Mouse (Mus musculus): Measurements from ENCODE around the gene Nrxn3.

Gene Nrxn3

DNA sequence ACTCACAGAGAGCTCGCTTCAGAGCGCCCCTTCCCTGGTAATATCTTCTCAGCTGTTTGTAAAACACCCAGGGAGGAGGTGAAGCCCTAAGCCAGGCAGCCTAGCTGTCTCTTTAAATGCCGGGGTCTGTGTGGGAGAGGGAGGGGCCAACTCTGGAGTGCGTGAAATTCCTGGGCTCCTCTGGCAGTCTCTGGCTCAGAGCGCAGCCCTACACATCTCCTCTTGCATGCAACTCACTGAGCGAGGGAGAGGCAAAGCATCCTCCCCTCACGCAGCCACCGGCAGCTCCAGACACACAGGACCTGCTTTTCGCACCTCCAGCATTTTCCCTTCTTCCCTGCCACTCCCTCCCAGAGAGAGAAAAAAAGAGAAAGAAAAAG is at the start of gene Nrxn3:
TSS of gene Nrxn3 (plus strand) at position 186 of the 380 bp plus-strand sequence.
- DNase-seq (ENCODE audit: low spot score): no peak

DNA sequence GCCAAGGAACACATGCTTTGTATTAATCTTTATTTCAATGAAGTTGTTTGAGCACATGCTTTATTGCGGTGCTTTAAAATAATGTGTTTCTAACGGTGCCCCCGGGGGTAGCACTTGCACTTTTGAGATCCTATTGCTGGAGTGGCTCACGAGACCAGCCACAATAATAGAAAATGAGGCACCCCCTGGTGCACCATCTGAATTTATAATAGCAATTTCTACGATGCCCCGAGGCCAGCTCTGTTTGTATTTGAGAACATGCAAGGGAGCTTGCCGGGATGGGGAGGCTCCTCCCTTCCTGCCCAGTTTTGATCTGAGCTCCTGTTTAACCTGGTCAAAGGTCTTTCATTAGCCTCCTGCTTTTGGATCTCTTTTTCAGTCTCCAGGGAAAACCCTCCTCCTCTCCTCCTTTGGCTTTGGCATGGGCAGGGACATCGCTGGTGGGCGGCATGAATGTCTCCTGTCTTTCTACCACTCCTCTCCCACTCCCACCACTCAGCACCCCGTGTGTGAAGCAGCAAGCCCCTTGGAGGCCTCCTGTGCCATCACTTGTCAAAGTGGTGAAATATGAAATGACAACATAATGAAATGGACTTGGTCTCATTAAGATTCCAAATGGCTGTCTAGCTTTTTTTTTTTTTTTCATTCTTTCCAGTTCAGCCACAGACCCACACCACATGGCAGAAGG is 18.4 kb upstream of the Nrxn3 start:
- DNase-seq (ENCODE audit: low spot score): no peak

- no peak for DNase-seq (ENCODE audit: low spot score)
These were observed 16.7 kb upstream of the Nrxn3 start for GRCm38 (mm10) chr12:88705959-88706358.

- no peak for DNase-seq (ENCODE audit: low spot score)
These were observed 14.9 kb upstream of the Nrxn3 start for GRCm38 (mm10) chr12:88707786-88708185.

GRCm38 (mm10) chr12:88709223-88709622 is 13.5 kb upstream of the Nrxn3 start:
- peak; percentile 21 for DNase-seq (ENCODE audit: low spot score)

GRCm38 (mm10) chr12:88713456-88713855 is 9.2 kb upstream of the Nrxn3 start:
- no peak for DNase-seq (ENCODE audit: low spot score)

GRCm38 (mm10) chr12:88722031-88722690 is 515 bp upstream of the Nrxn3 start:
- no peak for DNase-seq (ENCODE audit: low spot score)

- DNase-seq (ENCODE audit: low spot score): no peak
These were observed 3.6 kb downstream of the Nrxn3 start for GRCm38 (mm10) chr12:88726316-88726715.

DNA sequence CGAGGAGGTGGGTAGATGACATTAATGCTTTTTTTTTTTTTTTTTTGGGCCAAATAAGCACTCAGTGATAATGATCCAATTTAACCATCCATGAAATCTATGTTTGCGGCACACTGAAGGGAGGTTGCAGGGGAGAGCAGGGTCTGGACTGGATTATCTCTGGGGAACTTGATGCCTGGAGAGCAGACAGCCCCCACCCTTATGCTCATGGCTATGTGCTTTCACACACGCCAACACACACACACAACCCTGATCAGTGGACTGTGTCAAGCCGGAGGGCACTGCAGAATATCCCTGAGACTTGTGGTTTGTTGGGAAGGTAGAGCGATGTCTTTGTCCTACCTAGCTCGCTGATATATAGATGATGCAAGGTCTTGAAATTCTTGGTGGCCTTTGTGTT is 4.1 kb downstream of the Nrxn3 start:
- no peak for DNase-seq (ENCODE audit: low spot score)

DNA sequence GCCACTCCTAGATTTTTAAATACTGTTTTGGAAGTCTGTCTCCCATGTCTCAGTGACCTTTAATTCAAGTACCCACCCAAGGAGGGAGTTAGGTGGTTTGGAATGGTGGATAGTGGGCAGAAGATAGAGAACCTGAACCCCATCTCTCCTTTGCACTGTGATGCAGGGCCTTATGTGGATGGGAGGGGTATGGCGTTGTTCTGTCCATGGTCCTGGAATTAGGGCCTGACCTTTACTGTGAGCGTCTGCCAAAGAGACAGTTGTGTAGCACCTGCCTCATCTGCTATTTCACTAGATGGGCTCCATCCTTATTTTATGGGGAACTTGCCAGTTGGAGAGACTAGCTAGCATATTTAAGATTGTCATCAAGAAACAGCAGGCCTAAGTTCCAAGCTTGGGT is 8.0 kb downstream of the Nrxn3 start:
- no peak for DNase-seq (ENCODE audit: low spot score)

GRCm38 (mm10) chr12:88735045-88735444 is 12.4 kb downstream of the Nrxn3 start:
- DNase-seq (ENCODE audit: low spot score): no peak

- DNase-seq (ENCODE audit: low spot score): no peak
These were observed 14.4 kb downstream of the Nrxn3 start for GRCm38 (mm10) chr12:88737081-88737480.

GRCm38 (mm10) chr12:88738616-88739015 is 15.9 kb downstream of the Nrxn3 start:
- no peak for DNase-seq (ENCODE audit: low spot score)

DNA sequence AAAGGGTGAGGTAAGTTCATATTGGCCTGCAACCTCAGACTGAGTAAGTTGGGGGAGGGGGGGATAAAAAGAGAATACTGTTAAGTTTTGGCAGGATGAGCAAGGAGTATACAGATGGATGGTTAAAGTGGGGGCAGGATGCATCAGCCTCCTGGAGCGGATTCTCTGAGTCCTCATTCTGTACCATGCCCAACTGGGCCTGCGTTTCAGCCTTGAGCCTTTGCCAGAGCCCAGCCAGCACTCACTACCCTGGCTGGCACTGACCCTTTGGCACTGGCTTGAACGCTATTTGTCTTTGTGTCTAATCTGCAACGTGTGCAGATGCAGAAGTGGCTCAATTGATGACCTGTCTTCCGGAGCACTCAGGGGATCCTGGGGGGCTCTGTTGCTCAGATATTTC is 24.1 kb downstream of the Nrxn3 start:
- DNase-seq (ENCODE audit: low spot score): no peak

DNA sequence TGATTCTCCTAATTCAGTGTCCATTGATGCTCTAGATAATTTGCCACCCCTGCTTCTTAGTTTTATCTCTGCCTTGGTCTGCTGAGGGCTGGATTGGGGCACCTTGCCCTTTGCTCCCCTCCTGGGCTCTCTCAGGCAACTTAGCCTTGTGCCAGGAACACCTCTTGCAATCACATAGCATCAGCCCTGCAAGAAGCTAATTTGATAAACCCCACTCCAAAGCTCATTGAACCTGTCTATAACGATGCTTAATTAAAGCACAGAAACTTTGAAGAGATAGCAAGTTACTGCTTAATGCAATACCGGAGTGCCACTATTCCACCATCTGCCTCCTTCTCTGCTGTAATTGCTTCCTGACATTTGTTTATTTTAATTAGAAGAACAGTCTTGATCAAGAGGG is 42.1 kb downstream of the Nrxn3 start:
- DNase-seq (ENCODE audit: low spot score): no peak

DNA sequence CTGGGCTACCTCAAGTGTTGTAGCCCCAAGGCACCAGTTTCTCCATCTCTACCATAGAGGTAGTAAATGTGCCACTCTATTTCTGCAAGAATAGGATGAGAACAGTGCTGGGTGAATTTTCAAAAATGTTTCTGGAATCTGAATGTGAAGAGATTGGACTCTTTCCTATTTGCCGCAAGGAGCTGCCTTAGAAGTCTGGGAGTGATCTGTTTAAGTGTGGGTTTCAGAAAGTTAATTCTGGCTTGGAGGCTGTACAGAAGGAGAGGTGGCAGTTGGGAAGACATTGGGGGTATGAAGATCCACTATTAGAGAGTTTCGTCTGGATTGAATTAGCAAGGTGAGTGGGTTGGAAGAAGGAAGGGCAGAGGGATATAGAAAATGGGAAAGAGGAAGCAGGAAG is 52.0 kb downstream of the Nrxn3 start:
- DNase-seq (ENCODE audit: low spot score): no peak

- no peak for DNase-seq (ENCODE audit: low spot score)
These were observed 55.4 kb downstream of the Nrxn3 start for GRCm38 (mm10) chr12:88778036-88778435.

DNA sequence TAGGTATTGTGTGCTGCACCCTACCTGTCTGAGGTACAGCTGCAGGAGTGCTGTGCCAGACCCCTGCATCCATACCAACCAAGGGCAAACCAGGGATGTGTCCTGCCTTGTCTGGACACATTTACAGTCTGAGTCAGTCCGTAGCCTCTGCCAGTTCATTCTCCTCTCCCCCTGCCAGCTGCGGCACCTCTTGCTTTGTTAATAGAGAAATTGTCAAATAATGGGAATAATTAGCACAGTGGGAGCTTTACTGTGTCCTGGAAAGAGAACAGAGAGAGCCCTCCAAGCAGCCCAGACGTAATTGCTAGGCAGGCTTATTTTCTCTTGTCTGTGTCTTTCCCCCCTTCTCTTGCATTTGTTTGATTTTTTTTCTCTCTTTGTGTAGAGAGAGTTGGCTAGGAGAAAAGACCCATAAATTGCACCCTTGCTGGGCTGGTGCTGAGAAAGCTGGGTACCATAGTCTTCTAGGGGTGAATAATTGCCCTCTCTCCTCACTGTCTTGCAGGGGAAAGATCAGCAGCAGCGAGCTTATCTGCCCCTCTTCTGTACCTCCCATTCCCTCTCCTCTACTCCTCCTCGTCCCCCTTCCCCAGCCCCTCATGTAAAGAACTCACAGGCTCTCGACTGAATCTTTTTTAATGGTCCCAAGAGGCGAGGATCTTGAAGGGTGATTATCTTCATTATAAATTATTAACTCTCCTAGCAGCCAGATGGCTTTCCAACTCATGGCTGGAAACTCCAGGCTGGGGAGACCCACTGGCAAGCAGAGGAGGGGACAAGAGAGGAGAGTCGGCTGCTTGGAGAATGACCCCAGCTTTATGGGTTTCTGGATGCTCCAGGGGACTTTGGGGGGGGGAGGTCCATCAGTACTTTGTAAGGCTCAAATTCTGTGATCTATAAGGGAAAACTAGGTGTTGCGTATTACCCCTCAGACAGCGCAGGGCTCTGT is 61.8 kb downstream of the Nrxn3 start:
- DNase-seq (ENCODE audit: low spot score): no peak

GRCm38 (mm10) chr12:88793314-88793713 is 70.6 kb downstream of the Nrxn3 start:
- DNase-seq (ENCODE audit: low spot score): no peak

DNA sequence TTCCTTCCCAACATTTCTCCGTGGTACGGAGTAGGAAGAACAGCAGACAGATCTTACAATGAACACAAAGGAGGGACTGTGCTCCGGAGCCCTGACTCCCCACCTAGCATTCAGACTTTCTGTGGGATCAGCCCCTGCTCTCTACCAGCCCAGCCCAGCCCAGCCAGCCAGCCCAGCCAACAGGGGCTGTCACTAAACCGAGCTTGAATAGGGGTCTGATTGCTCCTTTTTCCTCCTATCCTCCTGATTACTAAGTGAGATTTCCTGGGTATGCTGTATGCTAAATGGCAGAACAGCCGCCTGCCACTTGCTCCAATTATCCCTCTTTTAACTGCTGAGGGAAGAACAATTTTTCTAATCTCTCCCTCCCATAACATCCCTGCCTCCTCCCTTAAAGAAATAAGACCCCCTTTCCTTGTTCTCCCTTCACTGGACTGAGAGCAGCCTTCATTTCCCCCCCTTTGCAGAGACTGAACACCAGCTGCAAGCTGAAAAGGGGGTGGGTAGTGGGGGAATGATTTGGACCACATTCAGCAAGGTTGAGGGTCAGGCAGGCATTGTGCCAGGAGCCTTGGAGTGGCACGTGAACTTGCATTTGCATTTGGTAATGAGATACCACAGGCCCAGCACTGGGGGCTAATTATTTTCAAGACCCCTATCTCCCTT is 78.4 kb downstream of the Nrxn3 start:
- DNase-seq (ENCODE audit: low spot score): no peak

DNA sequence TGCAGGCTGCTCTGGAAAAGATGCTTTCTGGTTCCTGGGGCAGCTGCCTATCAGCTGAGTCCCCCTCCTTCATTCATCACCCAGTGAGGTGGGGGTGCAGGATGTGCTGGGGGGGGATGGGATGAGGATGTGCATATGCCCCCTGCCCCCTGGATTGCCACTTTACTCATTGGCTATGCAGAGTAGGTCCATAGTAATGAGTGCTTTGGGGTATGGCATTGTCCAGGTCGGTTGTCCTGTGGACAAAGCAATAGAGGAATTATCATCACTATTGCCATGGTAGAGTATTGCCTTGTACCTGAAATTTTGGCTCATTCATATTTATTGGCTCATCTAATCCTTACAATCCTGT is 79.0 kb downstream of the Nrxn3 start:
- DNase-seq (ENCODE audit: low spot score): no peak

DNA sequence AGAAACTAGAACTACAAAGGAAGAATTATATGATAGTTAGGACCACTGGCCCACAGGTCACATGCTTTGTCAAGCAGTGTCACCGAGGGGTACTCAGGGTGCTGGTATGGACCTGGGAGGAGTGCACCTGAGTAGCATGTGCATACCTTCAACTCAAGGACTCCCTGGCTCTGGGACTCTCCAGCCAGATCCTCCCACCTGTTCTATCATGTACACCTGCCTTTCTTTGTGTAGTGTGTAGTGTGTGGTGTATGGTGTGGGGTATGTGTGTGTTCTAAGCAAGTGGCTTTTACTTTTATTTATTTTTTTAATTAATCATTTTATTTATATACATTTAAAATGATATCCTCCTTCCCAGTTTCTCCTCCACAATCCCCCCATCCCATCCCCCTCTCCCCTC is 86.3 kb downstream of the Nrxn3 start:
- DNase-seq (ENCODE audit: low spot score): no peak
